Mouse (Mus musculus): Measurements from ENCODE around the gene Cops3. TPM values are rescaled to one million over a fixed set of nuclear protein-coding genes. Genes with fewer than 3 reads are reported as not detected.

Gene Cops3
- total and polyA plus RNA-seq, 3 experiments: 180 to 198 TPM; not detected in 1

DNA sequence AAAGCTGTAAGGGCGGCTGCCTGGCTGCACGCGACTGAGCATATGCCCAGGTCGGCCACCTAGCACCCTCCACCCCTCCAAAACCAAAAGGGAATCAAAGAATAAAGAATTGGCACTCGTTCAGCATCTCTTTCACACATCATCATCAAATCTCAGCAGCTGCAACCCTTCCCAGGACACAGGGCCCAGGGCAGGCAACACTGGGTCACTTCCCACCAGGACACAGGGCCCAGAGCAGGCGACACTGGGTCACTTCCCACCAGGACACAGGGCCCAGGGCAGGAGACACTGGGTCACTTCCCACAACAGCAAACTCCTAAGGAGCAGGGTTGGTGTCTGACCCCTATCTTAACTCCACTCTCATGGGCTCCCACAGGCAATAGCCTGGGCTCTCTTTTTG lies 46.2 kb downstream of the Cops3 start:
- no peak for TF ChIP-seq TBP (IDR thresholded peaks at IDR 0.05; ENCODE audit: low read depth, low read length)
- no peak for TF ChIP-seq USF1 (IDR thresholded peaks at IDR 0.05; ENCODE audit: low read depth, low read length)
- TF ChIP-seq TCF12 (IDR thresholded peaks at IDR 0.05; ENCODE audit: low read depth, low read length): no peak
- no peak for TF ChIP-seq MYB (IDR thresholded peaks at IDR 0.05; ENCODE audit: low read depth, low read length)
- no peak for TF ChIP-seq ZC3H11A (IDR thresholded peaks at IDR 0.05; ENCODE audit: low read depth, low read length)
- TF ChIP-seq MXI1 (IDR thresholded peaks at IDR 0.05; ENCODE audit: low read depth, low read length): no peak
- TF ChIP-seq MAX (IDR thresholded peaks at IDR 0.05; ENCODE audit: low read length): no peak
- no peak for TF ChIP-seq HCFC1 (IDR thresholded peaks at IDR 0.05; ENCODE audit: low read depth, low read length)
- TF ChIP-seq SMC3 (IDR thresholded peaks at IDR 0.05; ENCODE audit: low read depth, low read length): no peak
- TF ChIP-seq GABPA (IDR thresholded peaks at IDR 0.05; ENCODE audit: low read depth, low read length): no peak
- TF ChIP-seq RAD21 (IDR thresholded peaks at IDR 0.05; ENCODE audit: low read depth, low read length): no peak
- TF ChIP-seq GATA1 (IDR thresholded peaks at IDR 0.05; ENCODE audit: low read depth, low read length): no peak
- no peak for TF ChIP-seq CHD2 (IDR thresholded peaks at IDR 0.05; ENCODE audit: low read length)
- no peak for TF ChIP-seq NELFE (IDR thresholded peaks at IDR 0.05; ENCODE audit: low read depth, low read length)
- TF ChIP-seq EP300 (IDR thresholded peaks at IDR 0.05; ENCODE audit: low read depth in 1 of 2, low read length in 2 of 2): no peak
- TF ChIP-seq CHD1 (IDR thresholded peaks at IDR 0.05; ENCODE audit: low read depth, low read length): no peak
- no peak for TF ChIP-seq E2F4 (IDR thresholded peaks at IDR 0.05; ENCODE audit: borderline replicate concordance, low read depth, low read length)
- TF ChIP-seq UBTF (IDR thresholded peaks at IDR 0.05; ENCODE audit: borderline replicate concordance, insufficient read depth, low read depth, low read length): no peak
- no peak for TF ChIP-seq MAZ (IDR thresholded peaks at IDR 0.05; ENCODE audit: low read depth, low read length)
- no peak for TF ChIP-seq BHLHE40 (IDR thresholded peaks at IDR 0.05; ENCODE audit: borderline replicate concordance, low read depth, low read length)
- Histone ChIP-seq H3K4me3 (ENCODE audit: control insufficient read depth in 1 of 2, insufficient read depth in 1 of 2, low read depth in 2 of 2, low read length in 2 of 2) (no peak overlapping the region), H3K9ac (ENCODE audit: control insufficient read depth, low read depth, low read length, poor library complexity, severe bottlenecking) (no peak overlapping the region), H3K4me1 (ENCODE audit: control insufficient read depth in 1 of 2, insufficient read depth in 2 of 2, low read length in 2 of 2) (no peaks in the 10 kb centered on the region), H3K36me3 (ENCODE audit: control insufficient read depth in 1 of 2, insufficient read depth in 2 of 2, low read length in 2 of 2) (peaks cover 0 to 11% of the 10 kb centered on the region in 2 experiments; a peak in 2 of 4 replicates), H3K27me3 (ENCODE audit: control insufficient read depth in 1 of 2, insufficient read depth in 2 of 2, low read length in 2 of 2) (no peaks in the 10 kb centered on the region), H3K9me3 (replicated peaks; ENCODE audit: insufficient read depth, low read length) (no peaks in the 10 kb centered on the region), H3K79me2 (ENCODE audit: control insufficient read depth, insufficient read depth, low read length, poor library complexity) (no peaks in the 10 kb centered on the region), H3K27ac (ENCODE audit: control insufficient read depth, low read depth, low read length) (no peak overlapping the region)
- no peak for DNase-seq (ENCODE audit: low read depth, low spot score)

DNA sequence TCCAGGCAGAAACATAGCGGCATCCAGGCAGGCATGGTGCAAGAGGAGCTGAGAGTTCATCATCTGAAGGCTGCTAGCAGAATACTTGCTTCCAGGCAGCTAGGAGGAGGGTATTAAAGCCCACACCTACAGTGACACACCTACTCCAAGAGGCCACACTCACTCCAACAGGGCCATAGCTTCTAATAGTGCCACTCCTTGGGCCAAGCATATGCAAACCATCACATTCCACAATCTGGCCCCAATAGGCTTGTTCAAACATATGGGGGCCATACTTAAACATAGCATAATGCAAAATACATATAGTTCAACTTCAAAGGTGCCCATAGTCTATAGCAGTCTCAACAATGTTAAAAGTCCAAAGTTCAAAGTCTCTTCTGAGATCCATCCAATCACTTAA lies 50.3 kb downstream of the Cops3 start:
- Histone ChIP-seq H3K4me3 (ENCODE audit: control insufficient read depth in 1 of 2, insufficient read depth in 1 of 2, low read depth in 2 of 2, low read length in 2 of 2) (no peak overlapping the region), H3K4me1 (ENCODE audit: control insufficient read depth in 1 of 2, insufficient read depth in 2 of 2, low read length in 2 of 2) (peaks cover 0 to 6% of the 10 kb centered on the region in 2 experiments; a peak in 2 of 4 replicates), H3K27me3 (ENCODE audit: control insufficient read depth in 1 of 2, insufficient read depth in 2 of 2, low read length in 2 of 2) (no peaks in the 10 kb centered on the region), H3K27ac (ENCODE audit: control insufficient read depth, low read depth, low read length) (no peak overlapping the region), H3K79me2 (ENCODE audit: control insufficient read depth, insufficient read depth, low read length, poor library complexity) (no peaks in the 10 kb centered on the region), H3K9ac (ENCODE audit: control insufficient read depth, low read depth, low read length, poor library complexity, severe bottlenecking) (no peak overlapping the region), H3K9me3 (replicated peaks; ENCODE audit: insufficient read depth, low read length) (no peaks in the 10 kb centered on the region), H3K36me3 (ENCODE audit: control insufficient read depth in 1 of 2, insufficient read depth in 2 of 2, low read length in 2 of 2) (peaks cover 0 to 2% of the 10 kb centered on the region in 2 experiments; a peak in 2 of 4 replicates)
- TF ChIP-seq CTCF (IDR thresholded peaks at IDR 0.05 in 2 of 3, conservative IDR thresholded peaks at IDR 0.05 in 1 of 3; ENCODE audit: control insufficient read depth in 1 of 3, insufficient read depth in 1 of 3, low read depth in 2 of 3, low read length in 3 of 3, poor library complexity in 1 of 3, severe bottlenecking in 1 of 3): no peak
- TF ChIP-seq HCFC1 (IDR thresholded peaks at IDR 0.05; ENCODE audit: low read depth, low read length): no peak
- TF ChIP-seq CHD1 (IDR thresholded peaks at IDR 0.05; ENCODE audit: low read depth, low read length): no peak
- no peak for TF ChIP-seq JUND (IDR thresholded peaks at IDR 0.05; ENCODE audit: low read depth, low read length)
- TF ChIP-seq TCF12 (IDR thresholded peaks at IDR 0.05; ENCODE audit: low read depth, low read length): no peak
- TF ChIP-seq KAT2A (conservative IDR thresholded peaks at IDR 0.05; ENCODE audit: low read depth, low read length): no peak
- TF ChIP-seq MYB (IDR thresholded peaks at IDR 0.05; ENCODE audit: low read depth, low read length): no peak
- TF ChIP-seq RCOR1 (IDR thresholded peaks at IDR 0.05; ENCODE audit: low read depth, low read length): no peak
- no peak for TF ChIP-seq GABPA (IDR thresholded peaks at IDR 0.05; ENCODE audit: low read depth, low read length)
- no peak for TF ChIP-seq MAZ (IDR thresholded peaks at IDR 0.05; ENCODE audit: low read depth, low read length)
- TF ChIP-seq SIN3A (IDR thresholded peaks at IDR 0.05; ENCODE audit: low read length): no peak
- TF ChIP-seq E2F4 (IDR thresholded peaks at IDR 0.05; ENCODE audit: borderline replicate concordance, low read depth, low read length): no peak
- DNase-seq (ENCODE audit: low read depth, low spot score): no peak

All from MEL (cell line).